Mouse (Mus musculus) common myeloid progenitor, adult 5-6 weeks (primary cell): ENCODE measurements around the gene Kif1a. TPM values are rescaled to one million over a fixed set of nuclear protein-coding genes. Genes with fewer than 3 reads are reported as not detected.

ENCODE experiments used
- ATAC-seq: replicated peaks from 2 replicates; pipeline ENCODE4 v1.8.0; 2016; ENCODE audit warnings: low read depth, mild to moderate bottlenecking, moderate TSS enrichment, inconsistent platforms; ENCODE audit not compliant: poor library complexity, severe bottlenecking
- total RNA-seq: library from RNA; stranded (forward); fragments of 200-1000, 187-1606 nt; gene quantifications from 2 replicates; pipeline ENCODE4 v1.2.3, GENCODE M21; 2017

The Kif1a gene
- not detected in 2 replicates for total RNA-seq

GRCm38 (mm10) chr1:93101571-93102061 is at the start of gene Kif1a:
Kif1a (minus strand) TSS chr1:93101951.
- ATAC-seq = no peak

- no peak for ATAC-seq
Observed at GRCm38 (mm10) chr1:93150907-93151661, 49.3 kb upstream of the Kif1a start.

- no peak for ATAC-seq
Observed at GRCm38 (mm10) chr1:93144176-93144575, 42.4 kb upstream of the Kif1a start.

- ATAC-seq = no peak
Observed at GRCm38 (mm10) chr1:93142871-93143270, 41.1 kb upstream of the Kif1a start.

GRCm38 (mm10) chr1:93139713-93140112 is 38.0 kb upstream of the Kif1a start:
- no peak for ATAC-seq

- no peak for ATAC-seq
Observed at GRCm38 (mm10) chr1:93138534-93138933, 36.8 kb upstream of the Kif1a start.

GRCm38 (mm10) chr1:93135036-93135526 is 33.3 kb upstream of the Kif1a start, which contains the start of gene Agxt:
Agxt (plus strand) TSS chr1:93135240.
- no peak for ATAC-seq

GRCm38 (mm10) chr1:93132676-93133075 is 30.9 kb upstream of the Kif1a start:
- no peak for ATAC-seq

- ATAC-seq = no peak
Observed at GRCm38 (mm10) chr1:93130242-93130983, 28.7 kb upstream of the Kif1a start.

GRCm38 (mm10) chr1:93128710-93129349 is 27.1 kb upstream of the Kif1a start:
- no peak for ATAC-seq

- ATAC-seq = no peak
Observed at GRCm38 (mm10) chr1:93128209-93128608, 26.5 kb upstream of the Kif1a start.

GRCm38 (mm10) chr1:93125256-93125655 is 23.5 kb upstream of the Kif1a start:
- ATAC-seq = peak; percentile 88

GRCm38 (mm10) chr1:93124066-93124465 is 22.3 kb upstream of the Kif1a start:
- ATAC-seq = no peak

- no peak for ATAC-seq
Observed at GRCm38 (mm10) chr1:93123179-93123854, 21.6 kb upstream of the Kif1a start.

- ATAC-seq = no peak
Observed at GRCm38 (mm10) chr1:93118816-93119215, 17.1 kb upstream of the Kif1a start.

GRCm38 (mm10) chr1:93115471-93115870 is 13.7 kb upstream of the Kif1a start:
- no peak for ATAC-seq

- peak; percentile 100 for ATAC-seq
Observed at GRCm38 (mm10) chr1:93114713-93115463, 13.1 kb upstream of the Kif1a start.

- ATAC-seq = 0 out of 2 replicates have a peak, but pooled peaks have one; percentile 23
Observed at GRCm38 (mm10) chr1:93102700-93103099, 949 bp upstream of the Kif1a start.
